Mouse (Mus musculus) limb, embryonic 14.5 days (tissue): Measurements from ENCODE around the gene Zfp458. TPM values are rescaled to one million over a fixed set of nuclear protein-coding genes. Genes with fewer than 3 reads are reported as not detected.
"Not testable (repeated sequence)": the region's sequence is repeated elsewhere in the genome, so short reads cannot be mapped to it uniquely, and the experiment has no call there.

ENCODE experiments used
- ATAC-seq: fragments of 200-750 bp; cut with Nextera tagmentation; 2 replicates; pipeline ENCODE4 v1.8.0; 2017; ENCODE audit warnings: low read depth, moderate number of reproducible peaks, moderate TSS enrichment; ENCODE audit not compliant: low FRiP score
- DNase-seq: peaks from one replicate; pipeline ENCODE4 v3.0.0-alpha.2; 2015; ENCODE audit warnings: low spot score
- H3K27ac ChIP-seq: fragments of 300-500 bp; sonication (generic); replicated peaks from 2 replicates; pipeline ENCODE4 v1.5.1; 2014; ENCODE audit warnings: low read depth, mild to moderate bottlenecking, low read length, moderate library complexity, mixed read lengths
- H3K27me3 ChIP-seq: fragments of 300-500 bp; sonication (generic); 2 replicates; pipeline ENCODE4 v1.6.1; 2014; ENCODE audit warnings: low read length, mixed read lengths; ENCODE audit not compliant: control insufficient read depth, insufficient read depth
- H3K36me3 ChIP-seq: fragments of 300-500 bp; sonication (generic); 2 replicates; pipeline ENCODE4 v1.6.1; 2014; ENCODE audit warnings: mild to moderate bottlenecking, low read length, moderate library complexity, mixed read lengths; ENCODE audit not compliant: control insufficient read depth, insufficient read depth
- H3K4me1 ChIP-seq: fragments of 300-500 bp; sonication (generic); 2 replicates; pipeline ENCODE4 v1.6.1; 2014; ENCODE audit warnings: antibody characterized with exemption, low read length, mixed read lengths; ENCODE audit not compliant: control insufficient read depth, insufficient read depth
- H3K4me2 ChIP-seq: fragments of 300-500 bp; sonication (generic); replicated peaks from 2 replicates; pipeline ENCODE4 v1.6.1; 2014; ENCODE audit warnings: low read depth, mild to moderate bottlenecking, low read length, moderate library complexity; ENCODE audit not compliant: severe bottlenecking
- H3K4me3 ChIP-seq: fragments of 300-500 bp; sonication (generic); replicated peaks from 2 replicates; pipeline ENCODE4 v1.5.1; 2014; ENCODE audit warnings: low read length
- H3K9ac ChIP-seq: fragments of 300-500 bp; sonication (generic); 2 replicates; pipeline ENCODE4 v1.6.1; 2014; ENCODE audit warnings: mild to moderate bottlenecking, low read depth, low read length, moderate library complexity; ENCODE audit not compliant: severe bottlenecking
- H3K9me3 ChIP-seq: fragments of 300-500 bp; sonication (generic); 2 replicates; pipeline ENCODE4 v1.6.1; 2016; ENCODE audit warnings: low read length; ENCODE audit not compliant: control insufficient read depth
- POLR2A ChIP-seq: fragments of 200-500 bp; IDR thresholded peaks from 2 replicates; pipeline ENCODE4 v1.8.0; 2012; ENCODE audit warnings: inconsistent platforms, mild to moderate bottlenecking, moderate library complexity, borderline replicate concordance; ENCODE audit not compliant: insufficient read depth, insufficient read length; ENCODE audit errors: extremely low read depth
- WGBS: fragments of 180-500 bp; shearing (Covaris S2); extraction: QIAGEN DNeasy Blood & Tissue Kit; methylation state at CpG from one replicate; pipeline ENCODE4 v1.1.7; 2014; 5-methylcytosine and 5-hydroxymethylcytosine counted together
- polyA plus RNA-seq, 2 experiments: library from polyadenylated mRNA; depleted of rRNA in 1 of 2; stranded (reverse) in 1 of 2; unstranded in 1 of 2; fragments of >200 nt; fragmentation: Nextera tagmentation in 1 of 2; extraction: Ambion mirVana in 1 of 2; gene quantifications; 2 replicates each; pipeline versions ENCODE4 v1.2.1 to v1.2.3; 2012 to 2014

Gene Zfp458
- polyA plus RNA-seq (2012; rRNA removed) = 1.5 and 2.0 TPM in 2 replicates
- polyA plus RNA-seq (2014; fragmentation: Nextera tagmentation; extraction: Ambion mirVana) = 1.6 and 2.5 TPM in 2 replicates

DNA sequence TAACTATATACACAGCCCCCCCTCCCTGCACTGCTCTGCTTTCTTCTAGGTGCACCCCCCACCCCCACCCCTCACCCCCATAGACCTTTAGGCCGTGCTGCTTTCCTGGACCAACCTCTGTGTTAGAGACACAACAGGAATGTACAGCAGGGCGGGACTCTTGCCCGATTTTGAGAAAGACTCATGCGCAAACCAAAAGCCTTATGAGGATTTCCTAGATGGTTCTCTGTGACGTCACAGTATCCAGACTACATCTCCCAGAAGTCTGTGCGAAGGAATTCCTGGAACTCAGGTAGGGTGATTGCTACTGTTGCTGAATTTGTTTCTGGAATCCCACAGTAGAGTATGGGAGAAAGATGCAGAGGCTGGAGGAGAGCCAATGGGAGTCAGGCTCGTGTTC is at the start of gene Zfp458:
TSS of gene Zfp458 (minus strand) at position 153 of the 400 bp plus-strand sequence.
- no peaks in the 10 kb centered on the region for H3K36me3 ChIP-seq
- H3K27ac ChIP-seq = no peak within 1 kb of the TSS
- no peaks in the 10 kb centered on the region for H3K4me1 ChIP-seq
- no peak within 1 kb of the TSS for H3K9ac ChIP-seq
- DNase-seq (peak; percentile 76), ATAC-seq (peak; percentile 37; the same call in 1 of the 2 replicates)
- TF ChIP-seq POLR2A = no peak
- WGBS = 41% methylated on average over 7 of the region's 7 CpGs
- H3K9me3 ChIP-seq = no peaks in the 10 kb centered on the region
- H3K4me3 ChIP-seq = no peak within 1 kb of the TSS
- no peaks in the 10 kb centered on the region for H3K27me3 ChIP-seq
- H3K4me2 ChIP-seq = 0 out of 2 replicates have a peak within 1 kb of the TSS, but pooled peaks have one; percentile 18

GRCm38 (mm10) chr13:67306718-67307117 is 28.5 kb upstream of the Zfp458 start:
- no peaks in the 10 kb centered on the region for H3K36me3 ChIP-seq
- peak; percentile 7 for DNase-seq
- no peak overlapping the region for H3K27ac ChIP-seq
- H3K4me3 ChIP-seq = peak overlapping the region; percentile 68
- no peaks in the 10 kb centered on the region for H3K9me3 ChIP-seq
- H3K4me1 ChIP-seq = no peaks in the 10 kb centered on the region
- no peaks in the 10 kb centered on the region for H3K27me3 ChIP-seq
- ATAC-seq = peak; percentile 40
- no peak for TF ChIP-seq POLR2A
- H3K9ac ChIP-seq = peak overlapping the region; percentile 80; the same call in 1 of the 2 replicates
- 35% methylated on average over 5 of the region's 5 CpGs for WGBS
- H3K4me2 ChIP-seq = peak overlapping the region; percentile 71

- Histone ChIP-seq H3K4me3 (peak within 1 kb of the TSS; percentile 68), H3K36me3 (no peaks in the 10 kb centered on the region), H3K4me1 (no peaks in the 10 kb centered on the region), H3K27me3 (no peaks in the 10 kb centered on the region), H3K9me3 (no peaks in the 10 kb centered on the region), H3K4me2 (peak within 1 kb of the TSS; percentile 71), H3K9ac (peak within 1 kb of the TSS; percentile 80), H3K27ac (no peak within 1 kb of the TSS)
- ATAC-seq = peak; percentile 97
- TF ChIP-seq POLR2A = 0 out of 2 replicates have a peak, but pooled peaks have one; percentile 58
- peak; percentile 95 for DNase-seq
- WGBS = 15% methylated on average over 16 of the region's 16 CpGs
These were observed 27.8 kb upstream of the Zfp458 start, which contains the start of gene Zfp457 for GRCm38 (mm10) chr13:67305822-67306672. Gene Zfp457, minus strand, starts transcription at chr13:67306485.

- H3K27me3 ChIP-seq, H3K36me3 ChIP-seq, H3K4me1 ChIP-seq, DNase-seq, H3K9me3 ChIP-seq, H3K27ac ChIP-seq: not testable (repeated sequence)
- H3K4me2 ChIP-seq = peak overlapping the region; percentile 67
- 50% methylated on average over 8 of the region's 9 CpGs for WGBS
- ATAC-seq = 0 out of 2 replicates have a peak, but pooled peaks have one; percentile 15
- peak overlapping the region; percentile 63 for H3K9ac ChIP-seq
- H3K4me3 ChIP-seq = peak overlapping the region; percentile 63
These were observed 8.7 kb downstream of the Zfp458 start for GRCm38 (mm10) chr13:67269383-67270065.
